Mouse (Mus musculus): ENCODE results near the gene Ltf.

The Ltf gene

DNA sequence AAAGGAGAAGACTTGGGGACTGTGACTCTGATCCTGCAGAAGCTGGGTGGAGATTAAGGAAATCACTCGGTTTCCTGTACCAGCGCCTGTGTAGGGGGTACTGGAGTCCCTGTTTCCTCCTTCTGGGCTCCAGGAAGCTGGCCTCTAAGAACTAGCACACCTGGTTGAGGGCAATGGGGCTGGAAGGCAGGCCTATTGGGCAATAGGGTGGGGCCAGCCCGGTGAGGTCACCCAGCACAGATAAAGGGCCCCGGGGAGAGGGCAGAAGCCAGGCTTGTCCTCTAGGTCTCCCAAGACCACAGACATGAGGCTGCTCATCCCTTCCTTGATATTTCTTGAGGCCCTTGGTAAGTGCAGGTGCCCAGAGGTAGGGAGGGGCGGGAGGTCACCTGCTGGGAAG, at the start of gene Ltf:
Gene Ltf (plus strand): TSS at position 250 of the 400 bp plus-strand sequence.
- no peak for DNase-seq (ENCODE audit: low spot score)

DNA sequence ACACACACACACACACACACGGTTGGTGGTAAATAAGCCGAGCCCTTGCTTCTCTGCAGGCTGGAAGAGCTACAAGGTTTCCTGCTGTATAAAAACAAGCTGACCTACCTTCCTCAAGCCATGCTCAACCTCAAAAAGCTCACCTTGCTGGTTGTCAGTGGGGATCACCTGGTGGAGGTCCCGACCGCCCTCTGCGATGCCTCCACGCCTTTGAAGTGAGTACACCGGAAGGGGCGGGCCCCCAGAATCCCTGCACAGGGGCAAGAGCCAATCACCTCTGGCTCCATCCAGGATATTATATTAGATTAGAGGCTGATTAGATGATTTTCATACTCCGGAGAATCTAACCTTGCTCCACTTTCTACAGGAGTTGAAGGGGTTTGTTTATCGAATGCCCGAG, 39.7 kb upstream of the Ltf start:
- no peak for DNase-seq (ENCODE audit: low spot score)

DNA sequence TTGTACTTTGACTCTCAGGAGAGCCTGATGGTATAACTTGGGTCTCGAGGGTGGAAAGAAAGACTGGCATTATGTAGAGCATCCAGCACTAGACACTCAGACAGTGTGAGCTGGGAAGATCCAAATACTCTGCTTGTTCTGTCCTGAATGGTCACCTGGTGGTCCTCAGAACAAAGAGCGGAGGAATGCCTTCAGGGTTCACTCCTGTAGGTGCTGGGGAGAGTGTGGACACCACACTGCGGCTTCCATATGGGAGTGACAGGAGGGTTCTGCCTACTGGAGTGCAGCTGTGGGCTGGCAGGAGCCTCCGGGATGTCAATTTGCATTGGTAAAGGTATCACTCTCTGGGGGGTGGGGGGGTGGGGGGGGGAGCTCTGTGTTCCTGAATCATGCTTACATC, 36.7 kb upstream of the Ltf start:
- DNase-seq (ENCODE audit: low spot score), result no peak

DNA sequence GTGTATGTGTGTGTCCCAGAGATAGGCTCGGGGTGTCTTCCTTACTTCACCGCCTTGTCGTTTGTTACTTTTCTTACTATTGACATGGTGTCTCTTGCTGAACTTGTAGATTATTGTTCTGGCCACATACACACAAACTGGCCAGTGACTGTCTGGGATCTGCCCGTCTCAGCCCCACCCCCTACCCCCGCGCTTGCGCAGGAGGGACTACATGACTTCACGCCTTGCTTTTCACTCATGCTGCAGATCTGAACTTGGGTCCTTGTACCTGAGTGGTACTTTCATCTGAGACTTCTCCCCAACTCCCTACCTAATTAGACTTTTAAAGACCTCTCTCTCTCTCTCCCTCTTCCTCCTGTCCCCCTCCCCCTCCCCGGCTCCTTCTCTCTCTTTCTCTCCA, 35.0 kb upstream of the Ltf start:
- DNase-seq (ENCODE audit: low spot score), result no peak

DNA sequence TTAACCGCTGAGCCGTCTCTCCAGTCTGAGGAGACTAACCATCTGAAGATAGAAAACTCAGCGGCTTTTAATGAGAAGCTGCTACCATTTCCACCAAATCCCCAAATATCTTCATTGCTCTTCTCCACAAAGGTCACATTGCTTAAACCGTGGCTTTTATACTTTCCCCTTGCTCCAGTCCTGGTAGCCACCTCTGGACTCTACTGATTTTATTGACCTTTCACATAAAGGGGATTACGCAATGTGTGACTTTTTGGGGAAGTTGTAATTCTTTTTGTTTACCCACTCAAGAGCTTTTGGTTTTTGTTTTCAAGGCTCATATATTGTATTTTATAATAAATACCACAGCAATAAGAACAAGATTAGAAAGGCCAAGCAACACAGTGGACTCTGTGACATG, 33.5 kb upstream of the Ltf start:
- no peak for DNase-seq (ENCODE audit: low spot score)

DNA sequence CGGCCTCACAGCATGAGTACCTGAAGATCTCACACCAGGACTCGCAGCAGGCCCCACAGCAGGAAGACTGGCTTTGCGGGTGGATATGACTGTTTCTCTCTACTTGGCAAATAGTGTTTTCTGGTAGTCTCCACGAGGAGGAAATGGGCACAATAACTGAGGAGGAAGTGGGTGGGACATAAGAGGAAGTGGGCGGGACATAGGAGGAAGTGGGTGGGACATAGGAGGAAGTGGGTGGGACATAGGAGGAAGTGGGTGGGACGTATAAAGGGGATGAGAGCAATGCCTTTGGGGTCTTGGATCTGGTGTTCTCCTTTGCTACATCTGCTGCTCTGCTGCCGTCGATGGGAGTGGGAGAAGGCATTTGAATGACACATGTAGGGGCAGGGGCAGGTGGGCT, 33.1 kb upstream of the Ltf start:
- no peak for DNase-seq (ENCODE audit: low spot score)

DNA sequence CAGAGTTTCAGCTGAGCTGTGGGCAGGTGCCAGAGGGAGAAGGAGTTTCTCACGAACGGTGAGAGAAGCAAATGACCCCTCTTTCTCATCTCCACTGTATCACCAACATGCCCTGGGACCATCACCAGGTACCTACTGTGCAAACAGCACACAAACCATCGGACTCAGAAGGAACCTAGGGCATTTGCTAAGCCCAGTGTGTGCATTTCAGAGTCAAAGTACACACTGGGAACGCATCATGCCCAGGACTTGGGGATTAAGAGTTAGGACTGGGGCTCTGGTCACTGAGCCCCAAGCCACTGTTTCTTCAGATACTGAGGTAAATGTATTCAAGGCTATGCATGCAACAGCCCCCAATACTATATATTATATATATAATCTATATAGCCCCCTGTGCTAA, 31.7 kb upstream of the Ltf start:
- no peak for DNase-seq (ENCODE audit: low spot score)

DNA sequence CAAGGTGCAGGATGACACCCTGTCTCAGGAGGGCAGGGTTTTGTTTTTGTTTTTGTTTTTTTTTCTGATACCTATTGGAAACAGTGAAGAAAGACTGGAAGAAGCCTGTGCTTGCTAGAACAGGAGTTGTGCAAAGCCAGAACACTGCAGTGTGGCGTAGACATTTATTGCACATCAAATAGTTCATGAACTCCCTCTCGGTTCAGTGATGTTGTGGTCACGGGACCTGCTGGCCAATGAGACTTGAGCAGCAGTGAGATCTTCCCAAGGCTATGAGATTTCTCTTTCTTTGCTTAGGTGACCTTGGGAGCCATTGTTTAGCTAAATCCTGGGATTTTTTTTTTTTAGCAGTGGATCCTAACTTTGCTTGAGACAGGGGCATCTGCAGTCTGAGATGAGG, 31.0 kb upstream of the Ltf start:
- DNase-seq (ENCODE audit: low spot score), result no peak

DNA sequence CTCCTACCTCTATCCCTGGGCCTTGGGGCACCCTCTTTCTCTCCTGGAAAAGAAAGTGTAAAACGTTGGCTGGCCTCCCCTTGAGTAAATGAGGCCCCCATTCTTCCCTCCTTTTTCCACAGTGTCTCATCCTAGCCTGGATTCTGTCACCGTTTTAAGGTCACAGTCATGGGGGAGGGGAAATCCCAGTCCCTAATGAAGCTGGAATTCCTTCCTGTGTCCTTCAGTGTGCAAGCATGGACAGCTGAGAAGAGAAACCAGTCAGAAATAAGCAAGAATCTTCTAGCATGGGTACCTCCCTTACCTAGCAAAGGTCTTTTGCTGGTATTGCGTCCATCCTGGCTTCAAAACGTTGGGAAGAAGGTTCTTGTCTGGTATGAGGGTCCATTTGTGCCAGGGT, 29.9 kb upstream of the Ltf start:
- no peak for DNase-seq (ENCODE audit: low spot score)

DNA sequence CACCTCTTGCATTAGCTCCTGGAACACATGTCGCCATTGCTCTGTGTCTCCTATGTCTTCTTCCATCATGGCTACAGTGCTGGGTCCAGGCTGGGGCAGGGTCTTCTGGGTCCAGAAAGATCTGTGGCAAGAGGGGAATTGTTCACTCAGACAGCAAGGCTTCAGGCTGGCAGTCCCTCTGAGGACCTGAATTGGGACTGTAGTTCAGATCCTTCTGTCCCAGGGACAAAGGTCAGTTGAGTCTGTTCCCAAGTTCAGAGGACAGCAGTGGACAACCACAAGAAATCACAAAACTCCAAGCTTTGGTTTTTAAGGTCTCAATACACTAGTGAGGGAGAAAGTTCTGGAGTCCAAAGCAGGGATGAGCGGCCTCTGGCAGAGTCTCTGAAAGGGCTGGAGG, 29.5 kb upstream of the Ltf start:
- DNase-seq (ENCODE audit: low spot score), result no peak

DNA sequence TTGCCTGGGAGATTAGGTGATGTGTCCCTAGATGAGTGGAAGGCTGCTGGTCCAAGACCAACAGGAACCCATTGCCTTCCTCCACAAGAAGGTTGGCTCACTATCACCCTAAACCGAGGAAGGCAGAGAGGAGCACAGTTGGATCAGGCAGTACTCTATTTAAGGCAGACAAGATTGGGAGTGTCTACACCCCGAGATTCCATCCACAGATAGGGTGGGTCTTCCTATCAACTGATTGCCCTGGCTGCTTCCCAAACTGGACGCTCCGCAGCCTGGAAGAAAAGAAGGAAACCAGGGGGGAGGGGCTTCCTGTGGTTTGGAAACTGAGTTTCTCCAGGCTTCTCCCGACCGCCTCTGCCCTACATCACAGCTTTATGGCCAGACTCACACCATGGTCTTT, 28.9 kb upstream of the Ltf start, which contains the start of gene Rtp3:
Gene Rtp3 (minus strand): TSS at position 380 of the 400 bp plus-strand sequence.
- DNase-seq (ENCODE audit: low spot score), result no peak

DNA sequence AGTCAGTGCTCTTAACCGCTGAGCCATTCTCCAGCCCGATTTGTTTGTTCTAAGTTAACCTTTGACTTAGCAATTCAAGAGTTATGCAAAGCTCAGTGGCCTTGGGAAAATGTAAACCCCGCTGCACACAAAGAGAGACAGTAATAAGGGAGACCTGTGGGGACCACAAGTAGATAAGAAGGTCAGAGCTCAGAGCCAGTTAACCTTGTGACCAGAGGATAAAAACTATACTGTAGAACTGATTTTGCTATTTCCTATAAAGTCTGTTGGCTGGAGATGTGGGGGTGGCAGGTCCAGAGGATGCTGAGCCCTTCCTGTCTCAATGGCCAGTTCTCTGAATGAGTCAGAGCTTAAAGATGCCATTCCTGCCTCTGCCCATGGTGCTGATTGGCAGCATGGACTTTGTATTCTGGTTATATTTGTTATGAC, 25.8 kb upstream of the Ltf start:
- DNase-seq (ENCODE audit: low spot score), result no peak

DNA sequence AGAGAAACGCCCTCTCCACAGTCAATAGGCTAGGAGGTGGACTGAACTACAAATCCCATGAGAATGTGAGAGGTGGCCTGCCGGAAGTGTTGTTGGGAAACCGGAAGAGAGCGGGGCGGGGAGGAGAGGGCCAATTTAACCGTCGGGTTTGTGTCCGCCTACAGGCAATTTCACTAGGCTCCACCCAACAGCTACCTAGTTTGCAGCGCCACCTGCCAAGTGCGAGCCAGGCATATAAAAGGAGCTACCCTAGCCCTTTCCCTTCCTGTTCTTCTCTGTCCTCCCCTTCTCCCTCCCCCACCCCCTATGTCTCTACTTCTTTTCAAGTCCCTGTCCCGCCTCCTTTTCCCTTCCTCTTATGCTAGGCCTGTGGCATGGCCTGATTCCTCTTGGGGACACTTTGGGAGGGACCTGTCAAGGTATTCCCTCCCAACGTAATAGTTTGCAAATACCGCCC, 24.3 kb upstream of the Ltf start:
- DNase-seq (ENCODE audit: low spot score), result peak; percentile 78

DNA sequence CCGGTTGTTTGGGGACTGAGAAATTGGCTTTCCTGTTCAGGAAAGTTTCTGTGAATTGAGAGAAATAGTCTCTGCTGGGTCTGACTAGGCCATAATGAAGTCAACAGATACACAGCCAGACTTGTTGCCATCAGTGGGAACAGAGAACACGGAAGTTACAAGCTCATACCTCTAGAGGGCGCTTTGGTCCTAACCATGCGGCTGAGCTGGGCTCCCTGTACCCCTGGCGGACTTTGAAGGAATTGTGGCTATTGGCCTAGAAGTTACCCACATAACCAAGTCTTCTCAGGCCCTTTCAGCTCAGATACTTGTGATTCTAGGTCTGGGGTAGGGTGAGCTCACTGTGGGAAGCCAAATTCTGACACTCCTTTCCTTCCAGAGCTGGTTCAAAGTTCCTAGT, 21.8 kb upstream of the Ltf start:
- peak; percentile 75 for DNase-seq (ENCODE audit: low spot score)

DNA sequence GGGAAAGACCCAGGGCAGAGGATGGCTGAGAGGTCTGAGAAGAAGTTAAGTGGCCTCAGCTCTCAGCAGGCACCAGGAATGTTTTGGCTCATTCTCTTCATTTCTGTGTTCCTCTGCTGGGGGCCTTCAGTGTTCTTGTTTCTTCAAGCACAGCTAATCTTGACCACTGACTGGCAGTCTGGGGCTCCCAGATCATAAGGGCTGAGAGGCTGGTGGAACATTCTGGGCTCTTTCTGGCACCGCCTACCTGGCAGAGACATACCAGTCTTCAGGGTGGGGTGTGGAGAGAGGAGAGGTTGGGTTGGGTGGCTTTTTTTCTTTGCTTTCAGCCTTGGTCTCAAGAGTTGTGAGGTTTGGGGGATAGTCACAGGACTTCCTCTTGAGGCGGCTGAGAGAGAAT, 20.0 kb upstream of the Ltf start:
- DNase-seq (ENCODE audit: low spot score), result no peak

DNA sequence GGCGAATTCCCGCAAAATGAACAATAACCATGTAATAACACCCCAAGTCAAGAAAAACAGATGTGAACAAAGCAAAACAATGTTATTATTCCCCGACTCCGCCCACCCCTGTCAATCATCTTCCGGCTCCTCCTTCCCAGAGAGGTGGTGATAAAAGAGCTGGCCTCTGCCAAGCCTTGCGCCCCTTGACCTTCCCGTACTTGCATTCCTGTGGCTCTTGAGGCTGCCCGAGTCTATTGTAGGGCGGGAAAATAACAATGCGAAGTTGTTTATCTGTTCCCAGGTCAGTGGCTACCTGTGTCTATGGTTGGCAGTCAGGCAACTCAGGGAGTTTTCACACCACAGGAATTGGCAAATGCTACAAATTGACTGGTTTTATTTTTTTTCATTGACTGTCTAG, 19.2 kb upstream of the Ltf start:
- DNase-seq (ENCODE audit: low spot score), result no peak

DNA sequence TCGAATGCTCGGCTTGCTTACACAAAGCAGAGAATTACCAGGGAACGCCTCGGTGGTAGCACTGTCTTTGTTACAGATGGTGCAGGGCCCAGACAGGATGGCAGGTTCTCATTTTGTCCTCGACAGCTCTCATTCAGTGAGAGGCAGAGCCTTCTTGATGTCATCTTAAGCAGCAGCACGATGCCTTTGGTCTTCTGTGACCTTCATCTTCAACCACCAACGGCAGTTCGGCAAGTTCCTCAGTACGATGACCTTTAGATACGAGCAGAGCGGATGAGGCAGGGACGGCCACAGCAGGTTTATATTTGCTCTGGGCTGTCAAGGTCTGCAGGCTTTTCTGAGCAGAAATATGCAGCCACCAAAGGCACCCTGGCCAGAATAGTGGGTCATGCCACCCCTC, 17.4 kb upstream of the Ltf start:
- no peak for DNase-seq (ENCODE audit: low spot score)

DNA sequence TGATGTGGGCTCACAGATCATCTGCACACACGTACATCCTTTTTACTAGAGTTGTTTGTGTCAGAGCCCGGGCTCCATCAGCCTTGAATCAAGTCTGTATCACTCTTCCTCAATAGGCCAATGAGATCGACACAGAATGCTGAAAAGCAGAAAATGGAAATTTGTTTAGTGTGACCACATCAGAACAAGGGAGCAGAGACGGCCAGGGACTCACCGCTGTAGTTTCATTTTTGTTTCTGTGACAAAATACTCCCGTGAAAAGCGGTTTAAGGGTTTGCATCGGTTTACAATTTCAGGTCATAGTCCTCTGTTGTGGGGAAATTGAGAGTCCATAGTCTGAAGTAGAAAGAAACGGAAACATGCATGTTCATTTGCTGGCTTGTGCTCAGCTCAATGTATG, 15.8 kb upstream of the Ltf start:
- DNase-seq (ENCODE audit: low spot score), result no peak

DNA sequence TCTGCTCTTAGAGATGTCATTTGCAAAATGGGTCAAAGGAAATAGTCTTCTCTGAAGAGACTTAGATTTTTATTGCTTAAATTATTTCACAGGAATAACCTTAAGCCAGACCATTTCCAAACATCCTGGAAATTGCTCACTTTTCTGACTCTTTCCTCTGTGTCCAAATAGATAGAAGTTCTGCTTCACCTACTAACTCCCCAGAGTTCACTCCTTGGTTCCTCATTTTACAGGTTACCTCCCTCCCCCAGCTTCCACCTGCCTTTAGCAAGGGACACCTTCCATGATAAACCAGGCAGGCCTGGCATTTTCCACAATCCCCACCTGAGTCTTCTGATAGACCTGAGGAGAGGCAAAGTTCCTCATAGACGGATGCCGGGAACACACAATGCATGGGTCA, 12.5 kb upstream of the Ltf start:
- no peak for DNase-seq (ENCODE audit: low spot score)

DNA sequence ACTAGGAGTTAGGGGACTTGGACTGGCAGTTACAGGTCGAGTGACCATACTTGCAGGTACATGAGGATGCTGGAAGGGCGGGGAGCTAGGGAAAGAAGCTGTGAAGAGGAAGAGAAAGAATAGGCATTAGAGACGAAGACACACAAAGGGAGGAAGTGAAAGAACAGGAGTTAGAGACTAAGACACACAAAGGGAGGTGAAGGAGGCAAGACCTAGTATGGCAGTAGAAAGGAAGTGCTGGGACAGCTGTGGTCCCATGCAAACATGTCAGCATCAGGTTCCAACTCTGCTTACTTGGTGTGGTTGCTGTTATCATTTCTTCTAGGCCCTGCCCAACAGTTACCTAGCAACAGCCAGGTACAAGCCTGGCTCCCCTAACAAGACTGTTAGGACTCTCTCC, 9.3 kb upstream of the Ltf start:
- DNase-seq (ENCODE audit: low spot score), result no peak

DNA sequence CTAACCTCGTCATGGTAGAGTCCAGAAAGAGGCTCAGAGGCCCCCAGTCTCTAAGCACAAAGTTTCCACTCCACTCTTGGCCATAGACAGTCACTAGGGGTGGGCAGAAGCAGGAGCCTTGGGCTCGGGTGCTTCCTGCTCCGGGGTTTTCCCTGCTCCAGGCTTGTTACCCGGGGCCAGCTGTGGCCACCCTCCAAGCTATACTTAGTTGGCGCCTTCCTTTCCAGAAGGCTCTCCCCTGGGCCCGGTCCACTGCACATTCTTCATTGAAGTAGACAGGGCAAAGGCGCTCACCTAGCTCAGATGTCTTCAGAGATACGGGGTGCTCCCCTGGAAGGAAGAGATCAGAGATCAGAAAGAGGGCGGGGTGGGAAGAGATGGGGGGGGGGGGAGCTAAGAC, 7.5 kb upstream of the Ltf start:
- no peak for DNase-seq (ENCODE audit: low spot score)

DNA sequence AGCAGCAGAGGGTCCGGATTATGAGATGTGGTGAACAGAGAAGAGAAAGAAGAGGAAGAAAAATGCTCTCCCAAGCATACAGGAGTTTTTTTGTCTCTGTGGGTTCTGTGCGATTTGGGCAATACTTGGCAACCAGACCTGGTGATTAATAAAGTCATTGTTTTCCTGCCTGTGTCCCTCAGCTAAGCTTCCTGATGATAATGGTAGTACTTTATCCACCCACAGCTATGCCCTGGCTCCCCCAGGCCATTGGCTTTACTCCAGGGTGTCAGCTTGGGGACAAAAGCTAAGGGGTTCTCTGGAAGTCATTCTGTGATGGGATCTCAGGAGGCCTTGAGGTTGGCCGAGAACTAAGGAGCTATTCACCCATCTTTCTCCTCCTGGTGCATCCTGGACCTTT, 7.0 kb upstream of the Ltf start:
- DNase-seq (ENCODE audit: low spot score), result no peak

DNA sequence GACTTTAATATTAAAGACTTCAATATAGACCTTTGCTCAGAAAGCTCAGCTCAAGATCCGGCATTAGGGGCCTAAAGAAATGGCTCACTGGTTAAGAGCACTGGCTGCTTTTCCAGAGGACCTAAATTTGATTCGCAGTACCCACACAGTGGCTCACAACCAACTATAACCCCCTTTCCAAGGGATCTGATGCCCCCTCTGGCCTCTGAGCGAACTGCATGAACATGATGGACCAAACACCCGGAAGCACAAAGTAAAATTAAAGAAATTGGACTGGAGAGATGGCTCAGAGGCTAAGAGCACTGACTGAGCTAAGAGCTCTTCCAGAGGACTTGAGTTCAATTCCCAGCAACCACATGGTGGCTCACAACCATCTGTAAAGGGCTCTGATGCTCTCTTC, 3.4 kb upstream of the Ltf start:
- no peak for DNase-seq (ENCODE audit: low spot score)

DNA sequence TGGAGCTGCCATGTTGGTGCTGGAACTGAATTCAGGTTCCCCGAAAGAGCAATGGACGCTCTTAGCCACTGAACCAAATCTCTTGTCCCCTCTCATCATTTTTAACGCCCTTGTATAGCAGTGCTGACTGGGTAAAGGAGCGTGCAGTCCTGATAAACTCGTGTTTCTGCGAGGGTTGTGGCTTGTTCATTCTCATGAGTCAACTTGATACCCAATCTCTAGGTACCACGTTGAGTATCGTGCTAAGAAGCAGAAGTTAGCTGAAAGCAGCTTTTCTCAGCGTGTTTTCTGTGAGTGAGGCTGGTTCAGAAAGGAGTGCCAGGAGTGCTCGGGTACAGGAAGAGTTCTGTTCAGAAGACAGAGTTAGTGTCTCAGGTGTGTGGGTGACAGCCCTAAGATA, 7.7 kb downstream of the Ltf start:
- DNase-seq (ENCODE audit: low spot score), result no peak

DNA sequence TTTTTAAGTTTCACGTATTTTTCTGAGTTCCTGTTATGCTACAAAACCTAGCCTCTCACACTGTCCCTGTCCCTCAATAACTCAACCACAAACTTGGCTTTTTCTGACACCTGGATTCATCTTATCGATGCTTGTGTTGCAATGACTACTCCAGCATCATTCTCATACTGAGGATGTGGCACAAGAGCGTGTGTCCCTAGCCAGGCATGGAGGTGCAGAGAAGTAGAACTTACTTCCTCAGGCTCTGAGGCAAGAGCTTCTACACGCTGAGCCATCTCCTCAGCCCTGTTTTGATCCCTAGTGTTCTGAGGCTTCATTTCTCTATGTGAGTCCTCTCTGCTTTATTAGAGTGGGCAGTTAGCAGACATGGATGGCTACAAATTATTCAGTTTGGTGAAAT, 14.6 kb downstream of the Ltf start:
- no peak for DNase-seq (ENCODE audit: low spot score)
